Mouse (Mus musculus) liver, adult 2 months (tissue): ENCODE results near the gene Celf2.

Source experiments
- CTCF ChIP-seq: fragments of 200-500 bp; IDR thresholded peaks from 2 replicates; pipeline ENCODE4 v1.5.1; 2011; ENCODE audit warnings: low read depth, low read length, control low read depth
- POLR2A ChIP-seq: fragments of 200-500 bp; IDR thresholded peaks from 2 replicates; pipeline ENCODE4 v1.6.1; 2011; ENCODE audit warnings: low read length, control low read depth; ENCODE audit not compliant: insufficient read depth; ENCODE audit errors: extremely low read depth

GRCm38 (mm10) chr2:6827583-6827982, 681.8 kb downstream of the Celf2 start:
- TF ChIP-seq CTCF (no peak), POLR2A (no peak)
